Mouse (Mus musculus) heart, postnatal 0 days (tissue): ENCODE measurements at regions not wholly inside any gene's neighbourhood (a gene's known extent, or its start where the extent isn't known, plus 50 kb on each side); places are given as distances from the start of the nearest gene placed in this dataset.

Experiments
- CTCF ChIP-seq: IDR thresholded peaks from 2 replicates; pipeline ENCODE4 v1.5.1; 2016; ENCODE audit warnings: antibody characterized with exemption, control low read depth, low read depth
- EP300 ChIP-seq: IDR thresholded peaks from 2 replicates; pipeline ENCODE4 v1.6.1; 2016; ENCODE audit warnings: antibody characterized with exemption, low read depth

GRCm38 (mm10) chr9:89523705-89524104 lies 99.2 kb downstream of the Minar1 start:
- TF ChIP-seq CTCF (no peak), EP300 (no peak)
